Mouse (Mus musculus) spleen, adult 2 months (tissue): ENCODE data around the gene Galr2. TPM values are rescaled to one million over a fixed set of nuclear protein-coding genes. Genes with fewer than 3 reads are reported as not detected.

ENCODE experiments used
- DNase-seq, 2 experiments: peaks; one replicate each; pipeline versions ENCODE4 v3.0.0 to v3.0.0-alpha.2; 2012 to 2021; ENCODE audit warnings: low spot score in 2 of 2, low read depth in 1 of 2
- H3K27ac ChIP-seq: fragments of 200-500 bp; 2 replicates; pipeline ENCODE4 v1.5.1; 2012; ENCODE audit warnings: low read length, inconsistent platforms; ENCODE audit not compliant: insufficient read depth
- H3K27me3 ChIP-seq: fragments of 200-500 bp; 2 replicates; pipeline ENCODE4 v1.6.1; 2012; ENCODE audit warnings: mild to moderate bottlenecking, moderate library complexity, low read length, inconsistent platforms; ENCODE audit not compliant: control insufficient read depth, insufficient read depth
- H3K36me3 ChIP-seq: fragments of 200-500 bp; 2 replicates; pipeline ENCODE4 v1.6.1; 2012; ENCODE audit warnings: mild to moderate bottlenecking, low read length, inconsistent platforms; ENCODE audit not compliant: control insufficient read depth, insufficient read depth
- H3K4me1 ChIP-seq: fragments of 200-500 bp; 2 replicates; pipeline ENCODE4 v1.6.1; 2011; ENCODE audit warnings: inconsistent platforms; ENCODE audit not compliant: control insufficient read depth, insufficient read depth, insufficient read length
- H3K4me3 ChIP-seq: fragments of 200-500 bp; 2 replicates; pipeline ENCODE4 v1.5.1; 2011; ENCODE audit warnings: mild to moderate bottlenecking, inconsistent platforms; ENCODE audit not compliant: insufficient read depth, insufficient read length; ENCODE audit errors: extremely low read depth
- CTCF ChIP-seq: fragments of 200-500 bp; IDR thresholded peaks from 2 replicates; pipeline ENCODE4 v1.5.1; 2011; ENCODE audit warnings: mild to moderate bottlenecking, inconsistent platforms; ENCODE audit not compliant: insufficient read depth, insufficient read length, insufficient replicate concordance; ENCODE audit errors: extremely low read depth
- POLR2A ChIP-seq: fragments of 200-500 bp; IDR thresholded peaks from 2 replicates; pipeline ENCODE4 v1.6.1; 2011; ENCODE audit warnings: low read depth, low read length, inconsistent platforms
- WGBS: fragments of 180-500 bp; shearing (Covaris S2); methylation state at CpG from one replicate; pipeline ENCODE4 v1.1.7; 2018; 5-methylcytosine and 5-hydroxymethylcytosine counted together
- polyA plus RNA-seq: library from polyadenylated mRNA; depleted of rRNA; stranded (reverse); fragments of >200 nt; gene quantifications from 2 replicates; pipeline ENCODE4 v1.2.3, GENCODE M21; 2012

Gene Galr2
- polyA plus RNA-seq, 1 experiment, result not detected

- H3K27me3 ChIP-seq, result peaks cover 17% of the 10 kb centered on the region
- no peak overlapping the region for H3K27ac ChIP-seq
- WGBS, result 14% methylated on average over 48 of the region's 48 CpGs
- no peak overlapping the region for H3K4me3 ChIP-seq
- TF ChIP-seq CTCF (no peak), POLR2A (no peak)
- H3K36me3 ChIP-seq, result no peaks in the 10 kb centered on the region
- H3K4me1 ChIP-seq, result peaks cover 21% of the 10 kb centered on the region
- DNase-seq, result no peak
Observed at GRCm38 (mm10) chr11:116282912-116283521, 2.3 kb downstream of the Galr2 start.

GRCm38 (mm10) chr11:116283982-116284381 is 3.2 kb downstream of the Galr2 start:
- TF ChIP-seq POLR2A, result no peak
- no peak for TF ChIP-seq CTCF
- H3K27me3 ChIP-seq, result peaks cover 17% of the 10 kb centered on the region
- H3K36me3 ChIP-seq, result peaks cover 8% of the 10 kb centered on the region
- WGBS, result 33% methylated on average over 6 of the region's 6 CpGs
- DNase-seq, result no peak
- peaks cover 23% of the 10 kb centered on the region for H3K4me1 ChIP-seq
- no peak overlapping the region for H3K27ac ChIP-seq
- no peak overlapping the region for H3K4me3 ChIP-seq

- Histone ChIP-seq H3K4me3 (no peak overlapping the region), H3K27me3 (peaks cover 15% of the 10 kb centered on the region), H3K27ac (no peak overlapping the region), H3K4me1 (peaks cover 23% of the 10 kb centered on the region), H3K36me3 (peaks cover 14% of the 10 kb centered on the region)
- TF ChIP-seq CTCF (no peak), POLR2A (no peak)
- no peak for DNase-seq
- WGBS, result 76% methylated on average over 7 of the region's 7 CpGs
Observed at GRCm38 (mm10) chr11:116285770-116286191, 5.0 kb downstream of the Galr2 start.

GRCm38 (mm10) chr11:116287351-116287750 is 6.6 kb downstream of the Galr2 start:
- DNase-seq, result no peak
- Histone ChIP-seq H3K27ac (no peak overlapping the region), H3K27me3 (peaks cover 8% of the 10 kb centered on the region), H3K4me3 (no peak overlapping the region), H3K36me3 (peaks cover 21% of the 10 kb centered on the region), H3K4me1 (peaks cover 15% of the 10 kb centered on the region)
- 81% methylated on average over 5 of the region's 5 CpGs for WGBS
- no peak for TF ChIP-seq CTCF
- no peak for TF ChIP-seq POLR2A

DNA sequence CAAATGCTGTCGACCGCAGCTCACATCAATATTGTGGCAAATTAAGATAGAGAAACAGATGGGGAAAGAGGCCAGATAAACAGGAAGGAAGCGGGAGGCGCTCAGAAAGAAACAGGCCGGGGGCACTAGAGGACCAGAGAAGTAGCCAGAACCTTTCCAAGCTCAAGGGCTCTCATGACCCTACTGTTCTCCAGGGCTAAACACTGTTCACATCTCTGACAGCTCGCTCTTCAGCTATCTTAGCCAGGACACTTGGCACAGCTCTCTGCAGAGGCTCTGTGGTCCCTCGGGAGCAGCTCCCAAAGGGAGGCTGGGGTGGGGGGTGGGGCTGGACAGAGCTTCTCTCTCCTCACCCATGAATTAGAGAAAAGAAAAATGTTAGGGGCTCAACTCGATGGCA is 9.8 kb downstream of the Galr2 start:
- Histone ChIP-seq H3K27ac (no peak overlapping the region), H3K36me3 (peaks cover 22% of the 10 kb centered on the region), H3K4me3 (no peak overlapping the region), H3K4me1 (0 out of 2 replicates have a peak, but pooled peaks cover 4% of the 10 kb centered on the region), H3K27me3 (no peaks in the 10 kb centered on the region)
- TF ChIP-seq POLR2A (no peak), CTCF (no peak)
- 63% methylated on average over 8 of the region's 8 CpGs for WGBS
- no peak for DNase-seq

GRCm38 (mm10) chr11:116292401-116292800 is 11.7 kb downstream of the Galr2 start:
- TF ChIP-seq CTCF (no peak), POLR2A (no peak)
- H3K36me3 ChIP-seq, result peaks cover 24% of the 10 kb centered on the region
- 90% methylated on average over 13 of the region's 13 CpGs for WGBS
- DNase-seq, result no peak
- no peak overlapping the region for H3K27ac ChIP-seq
- H3K4me3 ChIP-seq, result no peak overlapping the region
- H3K4me1 ChIP-seq, result 0 out of 2 replicates have a peak, but pooled peaks cover 4% of the 10 kb centered on the region
- H3K27me3 ChIP-seq, result no peaks in the 10 kb centered on the region

- Histone ChIP-seq H3K27me3 (no peaks in the 10 kb centered on the region), H3K4me3 (no peak overlapping the region), H3K27ac (no peak overlapping the region), H3K4me1 (no peaks in the 10 kb centered on the region), H3K36me3 (peaks cover 20% of the 10 kb centered on the region)
- no peak for DNase-seq
- WGBS, result 79% methylated on average over 12 of the region's 12 CpGs
- no peak for TF ChIP-seq CTCF
- no peak for TF ChIP-seq POLR2A
Observed at GRCm38 (mm10) chr11:116293538-116294137, 12.9 kb downstream of the Galr2 start.

- DNase-seq, result peak; percentile 23 to 38
- 48% methylated on average over 5 of the region's 5 CpGs for WGBS
Observed at GRCm38 (mm10) chr11:116294319-116294718, 13.6 kb downstream of the Galr2 start.

More at GRCm38 (mm10) chr11:116294319-116294718, 13.6 kb downstream of the Galr2 start:
- no peaks in the 10 kb centered on the region for H3K4me1 ChIP-seq
- TF ChIP-seq POLR2A, result no peak
- peak; percentile 70; the same call in 1 of the 2 replicates for TF ChIP-seq CTCF
- H3K36me3 ChIP-seq, result peaks cover 20% of the 10 kb centered on the region
- no peaks in the 10 kb centered on the region for H3K27me3 ChIP-seq
- H3K4me3 ChIP-seq, result no peak overlapping the region
- H3K27ac ChIP-seq, result no peak overlapping the region
